13 mouse cellular contexts compared by ENCODE assay signal in genomic region chr4:149061432-149061718, GRCm38 (mm10).
"Had no signal": no experiment of that assay in that cellular context is flagged by ENCODE, and none has a peak within 500 bp of the region (broad histone marks: within the 10 kb centered on the region; RNA-seq: fewer than 3 reads in every experiment).

No protein-coding gene starts in this region.

- H3K9ac ChIP-seq: liver, embryonic 15.5 days had no signal

- H3K4me3 ChIP-seq: left cerebral cortex, adult 2 months; limb, embryonic 10.5 days; liver, embryonic 15.5 days; midbrain, embryonic 10.5 days had no signal

- ATAC-seq: lung, postnatal 0 days had no signal

- H3K27ac ChIP-seq: left cerebral cortex, adult 2 months; limb, embryonic 10.5 days; liver, embryonic 15.5 days; midbrain, embryonic 10.5 days had no signal

- H3K36me3 ChIP-seq: liver, embryonic 15.5 days had no signal

- H3K4me2 ChIP-seq: liver, embryonic 11.5 days; liver, embryonic 15.5 days had no signal

- H3K27me3 ChIP-seq: liver, embryonic 15.5 days had no signal

- H3K9me3 ChIP-seq: limb, embryonic 10.5 days; liver, embryonic 15.5 days; midbrain, embryonic 10.5 days had no signal

- DNase-seq: kidney, postnatal 25 days; lung, adult 2 months; lung, postnatal 4 days; right cerebral cortex, postnatal 4 days; spleen, adult 18-20 months; thymus, adult 18-20 months; thymus, postnatal 14 days had no signal
